Mouse (Mus musculus) hindbrain, embryonic 13.5 days (tissue): ENCODE data around the gene Susd5. TPM values are rescaled to one million over a fixed set of nuclear protein-coding genes. Genes with fewer than 3 reads are reported as not detected.

ENCODE experiments used
- ATAC-seq: fragments of 200-750 bp; cut with Nextera tagmentation; 2 replicates; pipeline ENCODE4 v1.8.0; 2017; ENCODE audit warnings: moderate TSS enrichment; ENCODE audit not compliant: low FRiP score
- H3K27ac ChIP-seq: fragments of 300-500 bp; sonication (generic); 2 replicates; pipeline ENCODE4 v1.5.1; 2015; ENCODE audit warnings: inconsistent platforms, mild to moderate bottlenecking, moderate library complexity
- H3K27me3 ChIP-seq: fragments of 300-500 bp; sonication (generic); 2 replicates; pipeline ENCODE4 v1.6.1; 2015; ENCODE audit warnings: mild to moderate bottlenecking, inconsistent platforms
- H3K36me3 ChIP-seq: fragments of 300-500 bp; sonication (generic); 2 replicates; pipeline ENCODE4 v1.6.1; 2015; ENCODE audit warnings: mild to moderate bottlenecking, inconsistent platforms
- H3K4me1 ChIP-seq: fragments of 300-500 bp; sonication (generic); replicated peaks from 2 replicates; pipeline ENCODE4 v1.6.1; 2015; ENCODE audit warnings: inconsistent platforms
- H3K4me2 ChIP-seq: fragments of 300-500 bp; sonication (generic); 2 replicates; pipeline ENCODE4 v1.6.1; 2015; ENCODE audit warnings: inconsistent platforms, mild to moderate bottlenecking, moderate library complexity
- H3K4me3 ChIP-seq: fragments of 300-500 bp; sonication (generic); 2 replicates; pipeline ENCODE4 v1.5.1; 2015; ENCODE audit warnings: mild to moderate bottlenecking, inconsistent platforms
- H3K9ac ChIP-seq: fragments of 300-500 bp; sonication (generic); 2 replicates; pipeline ENCODE4 v1.6.1; 2015; ENCODE audit warnings: mild to moderate bottlenecking, inconsistent platforms
- H3K9me3 ChIP-seq: fragments of 300-500 bp; sonication (generic); 2 replicates; pipeline ENCODE4 v1.6.1; 2016; ENCODE audit warnings: inconsistent platforms
- WGBS: fragments of 180-500 bp; shearing (Covaris S2); methylation state at CpG from one replicate; pipeline ENCODE4 v1.1.7; 2015; 5-methylcytosine and 5-hydroxymethylcytosine counted together
- polyA plus RNA-seq: library from polyadenylated mRNA; unstranded; fragments of >200 nt; fragmentation: Nextera tagmentation; extraction: Ambion mirVana; gene quantifications from 2 replicates; pipeline ENCODE4 v1.2.1, GENCODE M21; 2015

Susd5 gene
- polyA plus RNA-seq, 1 experiment from 2014 or later = 0.42 TPM

- no peak for ATAC-seq
Measured at GRCm38 (mm10) chr9:114040945-114041344, 16.0 kb upstream of the Susd5 start.

GRCm38 (mm10) chr9:114042490-114042889 is 14.4 kb upstream of the Susd5 start:
- Histone ChIP-seq H3K9ac (no peak overlapping the region), H3K36me3 (no peaks in the 10 kb centered on the region), H3K4me2 (no peak overlapping the region), H3K9me3 (no peaks in the 10 kb centered on the region), H3K4me1 (peaks cover 7% of the 10 kb centered on the region; the same call in 1 of the 2 replicates), H3K27ac (0 out of 2 replicates have a peak overlapping the region, but pooled peaks have one; percentile 13), H3K27me3 (no peaks in the 10 kb centered on the region), H3K4me3 (no peak overlapping the region)
- ATAC-seq = no peak
- WGBS = 44% methylated on average over 6 of the region's 6 CpGs

More at GRCm38 (mm10) chr9:114040945-114041344, 16.0 kb upstream of the Susd5 start:
- no peak overlapping the region for H3K9ac ChIP-seq
- WGBS = 78% methylated on average over 4 of the region's 4 CpGs
- no peaks in the 10 kb centered on the region for H3K27me3 ChIP-seq
- H3K4me1 ChIP-seq = peaks cover 7% of the 10 kb centered on the region; the same call in 1 of the 2 replicates
- no peak overlapping the region for H3K4me2 ChIP-seq
- H3K27ac ChIP-seq = no peak overlapping the region
- H3K4me3 ChIP-seq = no peak overlapping the region
- no peaks in the 10 kb centered on the region for H3K9me3 ChIP-seq
- no peaks in the 10 kb centered on the region for H3K36me3 ChIP-seq

GRCm38 (mm10) chr9:114044446-114044845 is 12.5 kb upstream of the Susd5 start:
- Histone ChIP-seq H3K4me3 (no peak overlapping the region), H3K36me3 (no peaks in the 10 kb centered on the region), H3K4me2 (no peak overlapping the region), H3K9ac (no peak overlapping the region), H3K27ac (no peak overlapping the region), H3K9me3 (no peaks in the 10 kb centered on the region), H3K27me3 (no peaks in the 10 kb centered on the region), H3K4me1 (peaks cover 7% of the 10 kb centered on the region; the same call in 1 of the 2 replicates)
- WGBS = 55% methylated on average over 3 of the region's 3 CpGs
- ATAC-seq = no peak

- Histone ChIP-seq H3K36me3 (no peaks in the 10 kb centered on the region), H3K4me3 (no peak within 1 kb of the TSS), H3K9ac (no peak within 1 kb of the TSS), H3K27ac (no peak within 1 kb of the TSS), H3K4me1 (peaks cover 7% of the 10 kb centered on the region; the same call in 1 of the 2 replicates), H3K27me3 (no peaks in the 10 kb centered on the region), H3K4me2 (no peak within 1 kb of the TSS), H3K9me3 (no peaks in the 10 kb centered on the region)
- 82% methylated on average over 10 of the region's 10 CpGs for WGBS
- no peak for ATAC-seq
Measured at GRCm38 (mm10) chr9:114046028-114046427, 10.9 kb upstream of the Susd5 start, which contains the start of gene Fbxl2. Gene Fbxl2 (minus strand): TSS chr9:114046191.

GRCm38 (mm10) chr9:114046676-114047075 is 10.3 kb upstream of the Susd5 start:
- H3K27me3 ChIP-seq = no peaks in the 10 kb centered on the region
- H3K9ac ChIP-seq = no peak overlapping the region
- peaks cover 7% of the 10 kb centered on the region; the same call in 1 of the 2 replicates for H3K4me1 ChIP-seq
- no peak overlapping the region for H3K4me2 ChIP-seq
- no peaks in the 10 kb centered on the region for H3K36me3 ChIP-seq
- ATAC-seq = no peak
- no peaks in the 10 kb centered on the region for H3K9me3 ChIP-seq
- H3K4me3 ChIP-seq = no peak overlapping the region
- 94% methylated on average over 7 of the region's 7 CpGs for WGBS
- H3K27ac ChIP-seq = no peak overlapping the region

- Histone ChIP-seq H3K9ac (no peak overlapping the region), H3K4me2 (no peak overlapping the region), H3K9me3 (no peaks in the 10 kb centered on the region), H3K4me3 (no peak overlapping the region), H3K27ac (no peak overlapping the region), H3K4me1 (no peaks in the 10 kb centered on the region), H3K36me3 (no peaks in the 10 kb centered on the region), H3K27me3 (peaks cover 2% of the 10 kb centered on the region)
- WGBS = 88% methylated on average over 7 of the region's 7 CpGs
- ATAC-seq = no peak
Measured at GRCm38 (mm10) chr9:114050106-114050505, 6.8 kb upstream of the Susd5 start.

- ATAC-seq = no peak
- H3K4me3 ChIP-seq = no peak overlapping the region
Measured at GRCm38 (mm10) chr9:114050778-114051177, 6.2 kb upstream of the Susd5 start.

GRCm38 (mm10) chr9:114052031-114052430 is 4.9 kb upstream of the Susd5 start:
- H3K27ac ChIP-seq = no peak overlapping the region
- WGBS = 84% methylated on average over 4 of the region's 4 CpGs
- no peak for ATAC-seq
- H3K27me3 ChIP-seq = peaks cover 21% of the 10 kb centered on the region
- H3K9ac ChIP-seq = no peak overlapping the region
- H3K4me2 ChIP-seq = no peak overlapping the region
- H3K9me3 ChIP-seq = no peaks in the 10 kb centered on the region
- H3K36me3 ChIP-seq = no peaks in the 10 kb centered on the region
- H3K4me1 ChIP-seq = peaks cover 3% of the 10 kb centered on the region
- H3K4me3 ChIP-seq = no peak overlapping the region

More at GRCm38 (mm10) chr9:114050778-114051177, 6.2 kb upstream of the Susd5 start:
- H3K27me3 ChIP-seq = peaks cover 8% of the 10 kb centered on the region
- no peak overlapping the region for H3K27ac ChIP-seq
- H3K36me3 ChIP-seq = no peaks in the 10 kb centered on the region
- WGBS = 93% methylated on average over 16 of the region's 16 CpGs
- no peak overlapping the region for H3K9ac ChIP-seq
- H3K9me3 ChIP-seq = no peaks in the 10 kb centered on the region
- no peak overlapping the region for H3K4me2 ChIP-seq
- H3K4me1 ChIP-seq = no peaks in the 10 kb centered on the region

- Histone ChIP-seq H3K36me3 (no peaks in the 10 kb centered on the region), H3K4me3 (no peak overlapping the region), H3K27ac (no peak overlapping the region), H3K4me1 (peaks cover 10% of the 10 kb centered on the region), H3K9ac (no peak overlapping the region), H3K9me3 (no peaks in the 10 kb centered on the region), H3K4me2 (no peak overlapping the region), H3K27me3 (peaks cover 29% of the 10 kb centered on the region)
- no peak for ATAC-seq
- WGBS = 77% methylated on average over 6 of the region's 6 CpGs
Measured at GRCm38 (mm10) chr9:114052866-114053265, 4.1 kb upstream of the Susd5 start.

GRCm38 (mm10) chr9:114068494-114069053 is 11.6 kb downstream of the Susd5 start:
- Histone ChIP-seq H3K9ac (no peak overlapping the region), H3K36me3 (no peaks in the 10 kb centered on the region), H3K4me3 (no peak overlapping the region), H3K27me3 (no peaks in the 10 kb centered on the region), H3K4me2 (no peak overlapping the region), H3K9me3 (no peaks in the 10 kb centered on the region), H3K27ac (no peak overlapping the region), H3K4me1 (no peaks in the 10 kb centered on the region)
- WGBS = 56% methylated on average over 12 of the region's 12 CpGs
- no peak for ATAC-seq

- H3K36me3 ChIP-seq = no peaks in the 10 kb centered on the region
- no peak overlapping the region for H3K27ac ChIP-seq
- no peaks in the 10 kb centered on the region for H3K9me3 ChIP-seq
- no peak overlapping the region for H3K4me3 ChIP-seq
- H3K4me1 ChIP-seq = no peaks in the 10 kb centered on the region
- no peak for ATAC-seq
- H3K27me3 ChIP-seq = no peaks in the 10 kb centered on the region
- no peak overlapping the region for H3K9ac ChIP-seq
- no peak overlapping the region for H3K4me2 ChIP-seq
- 70% methylated on average over 6 of the region's 6 CpGs for WGBS
Measured at GRCm38 (mm10) chr9:114069372-114069771, 12.4 kb downstream of the Susd5 start.

- H3K27ac ChIP-seq = no peak overlapping the region
- H3K27me3 ChIP-seq = no peaks in the 10 kb centered on the region
- H3K9me3 ChIP-seq = no peaks in the 10 kb centered on the region
- no peak for ATAC-seq
- no peak overlapping the region for H3K4me3 ChIP-seq
- no peak overlapping the region for H3K9ac ChIP-seq
- WGBS = 87% methylated on average over 19 of the region's 19 CpGs
- no peak overlapping the region for H3K4me2 ChIP-seq
- no peaks in the 10 kb centered on the region for H3K36me3 ChIP-seq
- H3K4me1 ChIP-seq = no peaks in the 10 kb centered on the region
Measured at GRCm38 (mm10) chr9:114073681-114074080, 16.7 kb downstream of the Susd5 start.

GRCm38 (mm10) chr9:114086422-114086821 is 29.5 kb downstream of the Susd5 start:
- no peaks in the 10 kb centered on the region for H3K9me3 ChIP-seq
- no peak overlapping the region for H3K4me3 ChIP-seq
- H3K36me3 ChIP-seq = no peaks in the 10 kb centered on the region
- no peaks in the 10 kb centered on the region for H3K4me1 ChIP-seq
- H3K4me2 ChIP-seq = no peak overlapping the region
- H3K27ac ChIP-seq = no peak overlapping the region
- no peak for ATAC-seq
- WGBS = 85% methylated on average over 3 of the region's 3 CpGs
- no peak overlapping the region for H3K9ac ChIP-seq
- no peaks in the 10 kb centered on the region for H3K27me3 ChIP-seq
